Mouse (Mus musculus) liver, embryonic 11.5 days (tissue): ENCODE data around the gene Ppm1j. TPM values are rescaled to one million over a fixed set of nuclear protein-coding genes. Genes with fewer than 3 reads are reported as not detected.
"Not testable (repeated sequence)": the region's sequence is repeated elsewhere in the genome, so short reads cannot be mapped to it uniquely, and the experiment has no call there.

Source experiments
- ATAC-seq: fragments of 200-750 bp; cut with Nextera tagmentation; replicated peaks from 2 replicates; pipeline ENCODE4 v1.8.0; 2017; ENCODE audit warnings: moderate number of reproducible peaks, mild to moderate bottlenecking, moderate TSS enrichment, moderate library complexity; ENCODE audit not compliant: low FRiP score
- DNase-seq: peaks from one replicate; pipeline ENCODE4 v3.0.0-alpha.2; 2017; ENCODE audit warnings: low spot score
- H3K27ac ChIP-seq: fragments of 300-500 bp; sonication (generic); 2 replicates; pipeline ENCODE4 v1.5.1; 2014; ENCODE audit warnings: mild to moderate bottlenecking, low read depth, low read length, control low read depth
- H3K27me3 ChIP-seq: fragments of 300-500 bp; sonication (generic); replicated peaks from 2 replicates; pipeline ENCODE4 v1.6.1; 2014; ENCODE audit warnings: low read length, mixed read lengths; ENCODE audit not compliant: control insufficient read depth, insufficient read depth
- H3K36me3 ChIP-seq: fragments of 300-500 bp; sonication (generic); 2 replicates; pipeline ENCODE4 v1.6.1; 2014; ENCODE audit warnings: mild to moderate bottlenecking, low read length, moderate library complexity, mixed read lengths; ENCODE audit not compliant: control insufficient read depth, insufficient read depth
- H3K4me1 ChIP-seq: fragments of 300-500 bp; sonication (generic); replicated peaks from 2 replicates; pipeline ENCODE4 v1.6.1; 2014; ENCODE audit warnings: low read length, mixed read lengths; ENCODE audit not compliant: control insufficient read depth, insufficient read depth
- H3K4me2 ChIP-seq: fragments of 300-500 bp; sonication (generic); 2 replicates; pipeline ENCODE4 v1.6.1; 2014; ENCODE audit warnings: mild to moderate bottlenecking, control low read depth, moderate library complexity
- H3K4me3 ChIP-seq: fragments of 300-500 bp; sonication (generic); 2 replicates; pipeline ENCODE4 v1.5.1; 2014; ENCODE audit warnings: low read depth, low read length, control low read depth
- H3K9ac ChIP-seq: fragments of 300-500 bp; sonication (generic); 2 replicates; pipeline ENCODE4 v1.6.1; 2014; ENCODE audit warnings: low read depth, low read length, control low read depth
- H3K9me3 ChIP-seq: fragments of 300-500 bp; sonication (generic); 2 replicates; pipeline ENCODE4 v1.6.1; 2016; ENCODE audit warnings: low read length, inconsistent platforms, mixed read lengths; ENCODE audit not compliant: control insufficient read depth
- WGBS: fragments of 180-500 bp; shearing (Covaris S2); extraction: QIAGEN DNeasy Blood & Tissue Kit; methylation state at CpG from one replicate; pipeline ENCODE4 v1.1.7; 2014; 5-methylcytosine and 5-hydroxymethylcytosine counted together
- polyA plus RNA-seq: library from polyadenylated mRNA; unstranded; fragments of >200 nt; fragmentation: Nextera tagmentation; extraction: Ambion mirVana; gene quantifications from 2 replicates; pipeline ENCODE4 v1.2.1, GENCODE M21; 2014

Ppm1j gene
- polyA plus RNA-seq, 1 experiment from 2014 or later, result 1.9 TPM

GRCm38 (mm10) chr3:104813227-104813626, 32.4 kb downstream of the Ppm1j start:
- not testable (repeated sequence) for DNase-seq, H3K27me3 ChIP-seq, H3K4me3 ChIP-seq, H3K36me3 ChIP-seq, H3K27ac ChIP-seq, H3K9me3 ChIP-seq, ATAC-seq, H3K4me2 ChIP-seq, H3K9ac ChIP-seq, H3K4me1 ChIP-seq
- WGBS, result 87% methylated on average over 7 of the region's 7 CpGs

GRCm38 (mm10) chr3:104814746-104815145, 33.9 kb downstream of the Ppm1j start:
- H3K9me3 ChIP-seq, result no peaks in the 10 kb centered on the region
- WGBS, result 91% methylated on average over 1 of the region's 1 CpGs
- no peak overlapping the region for H3K4me2 ChIP-seq
- no peak overlapping the region for H3K4me3 ChIP-seq
- DNase-seq, result no peak
- peaks cover 2% of the 10 kb centered on the region; the same call in 1 of the 2 replicates for H3K36me3 ChIP-seq
- H3K9ac ChIP-seq, result no peak overlapping the region
- H3K27ac ChIP-seq, result no peak overlapping the region
- ATAC-seq, result no peak
- no peaks in the 10 kb centered on the region for H3K27me3 ChIP-seq
- H3K4me1 ChIP-seq, result peaks cover 15% of the 10 kb centered on the region

- Histone ChIP-seq H3K4me2 (no peak overlapping the region), H3K4me3 (no peak overlapping the region), H3K4me1 (peaks cover 15% of the 10 kb centered on the region), H3K27me3 (no peaks in the 10 kb centered on the region), H3K36me3 (peaks cover 2% of the 10 kb centered on the region; the same call in 1 of the 2 replicates), H3K9me3 (no peaks in the 10 kb centered on the region), H3K27ac (no peak overlapping the region), H3K9ac (no peak overlapping the region)
- WGBS, result 83% methylated on average over 2 of the region's 2 CpGs
- ATAC-seq (no peak), DNase-seq (no peak)
These were observed 34.5 kb downstream of the Ppm1j start for GRCm38 (mm10) chr3:104815346-104815745.

GRCm38 (mm10) chr3:104816130-104816529, 35.3 kb downstream of the Ppm1j start:
- peaks cover 2% of the 10 kb centered on the region; the same call in 1 of the 2 replicates for H3K36me3 ChIP-seq
- H3K4me3 ChIP-seq, result no peak overlapping the region
- peak overlapping the region; percentile 79; the same call in 1 of the 2 replicates for H3K4me2 ChIP-seq
- DNase-seq (no peak), ATAC-seq (no peak)
- WGBS, result 91% methylated on average over 7 of the region's 7 CpGs
- H3K9me3 ChIP-seq, result no peaks in the 10 kb centered on the region
- no peak overlapping the region for H3K27ac ChIP-seq
- no peaks in the 10 kb centered on the region for H3K27me3 ChIP-seq
- peaks cover 15% of the 10 kb centered on the region for H3K4me1 ChIP-seq
- no peak overlapping the region for H3K9ac ChIP-seq

GRCm38 (mm10) chr3:104817481-104817990, 36.7 kb downstream of the Ppm1j start:
- peak overlapping the region; percentile 79 for H3K4me2 ChIP-seq
- H3K4me3 ChIP-seq, result peak overlapping the region; percentile 88
- H3K36me3 ChIP-seq, result peaks cover 7% of the 10 kb centered on the region; the same call in 1 of the 2 replicates
- H3K9ac ChIP-seq, result peak overlapping the region; percentile 78
- under 1% methylated on average over 46 of the region's 46 CpGs for WGBS
- H3K9me3 ChIP-seq, result no peaks in the 10 kb centered on the region
- H3K27me3 ChIP-seq, result no peaks in the 10 kb centered on the region
- peak overlapping the region; percentile 93 for H3K27ac ChIP-seq
- DNase-seq (peak; percentile 69), ATAC-seq (peak; percentile 63)
- H3K4me1 ChIP-seq, result peaks cover 15% of the 10 kb centered on the region

- H3K9ac ChIP-seq, result peak within 1 kb of the TSS; percentile 78
- H3K27me3 ChIP-seq, result no peaks in the 10 kb centered on the region
- H3K4me2 ChIP-seq, result peak within 1 kb of the TSS; percentile 79
- under 1% methylated on average over 38 of the region's 40 CpGs for WGBS
- ATAC-seq (peak; percentile 85), DNase-seq (peak; percentile 88)
- H3K4me1 ChIP-seq, result peaks cover 15% of the 10 kb centered on the region
- peaks cover 9% of the 10 kb centered on the region; the same call in 1 of the 2 replicates for H3K36me3 ChIP-seq
- peak within 1 kb of the TSS; percentile 93 for H3K27ac ChIP-seq
- peak within 1 kb of the TSS; percentile 88 for H3K4me3 ChIP-seq
- no peaks in the 10 kb centered on the region for H3K9me3 ChIP-seq
These were observed 37.3 kb downstream of the Ppm1j start, which contains the start of gene Mov10 for GRCm38 (mm10) chr3:104817991-104818748. Mov10 (minus strand) TSS chr3:104818563.

- no peak for DNase-seq
- Histone ChIP-seq H3K36me3 (peaks cover 6% of the 10 kb centered on the region; the same call in 1 of the 2 replicates), H3K4me3 (peak overlapping the region; percentile 88), H3K27me3 (no peaks in the 10 kb centered on the region), H3K9me3 (no peaks in the 10 kb centered on the region), H3K4me1 (peaks cover 15% of the 10 kb centered on the region), H3K4me2 (peak overlapping the region; percentile 79), H3K9ac (peak overlapping the region; percentile 78), H3K27ac (peak overlapping the region; percentile 93)
- 2% methylated on average over 3 of the region's 3 CpGs for WGBS
- peak; percentile 21; the same call in 1 of the 2 replicates for ATAC-seq
These were observed 37.9 kb downstream of the Ppm1j start for GRCm38 (mm10) chr3:104818749-104819134.

- no peak overlapping the region for H3K4me3 ChIP-seq
- DNase-seq, result no peak
- H3K27me3 ChIP-seq, result no peaks in the 10 kb centered on the region
- H3K36me3 ChIP-seq, result peaks cover 6% of the 10 kb centered on the region; the same call in 1 of the 2 replicates
- no peak overlapping the region for H3K4me2 ChIP-seq
- 71% methylated on average over 1 of the region's 1 CpGs for WGBS
- H3K9me3 ChIP-seq, result no peaks in the 10 kb centered on the region
- no peak overlapping the region for H3K9ac ChIP-seq
- H3K4me1 ChIP-seq, result peaks cover 15% of the 10 kb centered on the region
- no peak for ATAC-seq
- H3K27ac ChIP-seq, result no peak overlapping the region
These were observed 39.6 kb downstream of the Ppm1j start for GRCm38 (mm10) chr3:104820426-104820825.
